Mouse (Mus musculus): ENCODE measurements around the gene Abca16.

Gene Abca16

GRCm38 (mm10) chr7:120409447-120409846 is at the start of gene Abca16:
Gene Abca16, plus strand, starts transcription at chr7:120409647.
- no peak for DNase-seq

- DNase-seq, result no peak
Measured at GRCm38 (mm10) chr7:120361159-120361558, 48.3 kb upstream of the Abca16 start.

GRCm38 (mm10) chr7:120412391-120412790 is 2.9 kb downstream of the Abca16 start:
- DNase-seq, result no peak

- DNase-seq, result no peak
Measured at GRCm38 (mm10) chr7:120426625-120427024, 17.2 kb downstream of the Abca16 start.

GRCm38 (mm10) chr7:120431464-120431863 is 22.0 kb downstream of the Abca16 start:
- DNase-seq, result no peak

DNA sequence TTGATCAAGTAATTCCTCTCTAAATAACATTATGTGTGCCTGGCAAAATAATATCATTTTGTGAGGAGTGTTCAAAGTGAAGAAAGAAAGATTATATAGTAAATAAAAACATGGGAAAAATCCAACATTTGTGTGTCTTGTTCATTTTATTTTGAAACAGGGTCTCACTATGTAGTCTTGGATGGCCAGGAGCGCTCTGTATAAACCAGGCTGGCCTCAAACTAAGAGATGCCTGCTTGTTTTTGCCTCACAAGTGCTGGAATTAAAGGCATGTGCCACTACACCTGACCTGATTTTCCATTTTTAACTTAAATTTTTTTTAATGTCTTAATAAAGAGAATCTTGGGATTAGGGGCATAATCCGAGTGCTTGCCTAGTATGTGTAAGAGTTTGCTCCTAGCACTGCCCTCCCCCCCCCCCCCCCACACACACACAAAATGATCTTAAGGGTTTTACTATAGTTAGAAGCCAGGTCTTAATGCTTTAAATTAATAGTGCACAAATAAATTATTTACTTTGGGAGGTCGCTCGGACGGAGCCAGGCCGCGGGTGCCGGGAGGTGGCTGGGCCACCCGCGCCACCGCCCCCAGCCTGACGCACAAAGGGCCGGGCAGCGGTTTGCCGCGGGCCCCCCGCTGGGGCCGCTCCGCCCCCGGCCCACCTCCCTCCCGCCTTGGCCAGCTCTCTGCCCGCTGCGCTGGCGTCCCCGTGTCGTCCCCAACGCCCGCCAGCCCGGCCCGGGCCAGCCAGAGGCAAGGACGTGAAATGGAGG is 94.6 kb downstream of the Abca16 start:
- no peak for DNase-seq

DNA sequence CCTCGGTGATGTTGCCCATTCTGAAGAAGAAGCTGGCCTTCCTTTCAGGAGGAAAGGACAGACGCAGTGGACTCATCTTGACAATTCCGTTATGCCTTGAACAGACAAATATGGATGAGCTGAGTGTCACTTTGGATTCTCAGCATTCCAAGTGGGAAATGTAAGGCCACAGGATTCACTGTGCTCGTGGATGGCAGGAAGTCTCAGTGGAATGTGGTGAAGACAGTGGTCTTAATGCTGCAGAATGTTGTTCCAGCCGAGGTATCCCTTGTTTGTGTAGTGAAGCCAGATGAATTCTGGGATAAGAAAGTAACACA is 95.2 kb downstream of the Abca16 start:
- DNase-seq, result no peak

GRCm38 (mm10) chr7:120534805-120535204 is 125.4 kb downstream of the Abca16 start:
- no peak for DNase-seq

- DNase-seq, result no peak
Measured at GRCm38 (mm10) chr7:120552479-120553180, 143.2 kb downstream of the Abca16 start.

DNA sequence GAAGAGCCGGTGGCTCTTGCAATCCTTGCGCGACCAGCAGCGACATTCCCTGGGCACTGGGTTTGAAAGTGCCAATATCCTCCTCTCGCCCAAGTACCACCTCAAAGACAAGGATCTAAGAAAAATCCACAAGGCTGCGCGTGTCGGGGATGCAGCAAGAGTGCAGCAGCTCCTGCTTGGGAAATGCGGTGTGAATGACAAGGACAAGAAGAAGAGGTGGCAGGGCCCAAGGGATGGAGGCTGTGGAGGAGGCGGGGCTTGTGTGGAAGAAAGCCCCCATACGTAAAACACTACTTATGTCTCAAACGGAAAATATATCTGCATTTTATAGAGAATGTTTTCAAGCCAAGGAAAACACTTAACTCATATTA is 143.7 kb downstream of the Abca16 start:
- no peak for DNase-seq

GRCm38 (mm10) chr7:120567366-120567765 is 157.9 kb downstream of the Abca16 start:
- no peak for DNase-seq

GRCm38 (mm10) chr7:120576520-120576919 is 167.1 kb downstream of the Abca16 start:
- no peak for DNase-seq

Measured in lung, postnatal 4 days (tissue).